Mouse (Mus musculus): ENCODE results near the gene Cpa4.

GRCm38 (mm10) chr6:30550496-30551192 is 17.5 kb upstream of the Cpa4 start:
- TF ChIP-seq CTCF (IDR thresholded peaks at IDR 0.05), result no peak
- TF ChIP-seq EP300 (IDR thresholded peaks at IDR 0.05), result no peak
